Mouse (Mus musculus) kidney, postnatal 0 days (tissue): ENCODE data around the gene Asic2. TPM values are rescaled to one million over a fixed set of nuclear protein-coding genes. Genes with fewer than 3 reads are reported as not detected.

Experiments
- ATAC-seq: fragments of 200-750 bp; cut with Nextera tagmentation; replicated peaks from 2 replicates; pipeline ENCODE4 v1.8.0; 2017; ENCODE audit warnings: low read depth, moderate number of reproducible peaks, moderate TSS enrichment, moderate library complexity; ENCODE audit not compliant: low FRiP score
- DNase-seq: peaks from one replicate; pipeline ENCODE4 v3.0.0-alpha.2; 2016; ENCODE audit warnings: low spot score
- H3K27ac ChIP-seq: fragments of 300-500 bp; sonication (generic); 2 replicates; pipeline ENCODE4 v1.5.1; 2014; ENCODE audit warnings: mild to moderate bottlenecking
- H3K27me3 ChIP-seq: fragments of 300-500 bp; sonication (generic); 2 replicates; pipeline ENCODE4 v1.6.1; 2014; ENCODE audit warnings: low read length, mixed read lengths; ENCODE audit not compliant: insufficient read depth
- H3K36me3 ChIP-seq: fragments of 300-500 bp; sonication (generic); 2 replicates; pipeline ENCODE4 v1.6.1; 2014; ENCODE audit warnings: low read length, mixed read lengths; ENCODE audit not compliant: insufficient read depth
- H3K4me1 ChIP-seq: fragments of 300-500 bp; sonication (generic); replicated peaks from 2 replicates; pipeline ENCODE4 v1.6.1; 2014; ENCODE audit warnings: antibody characterized with exemption, low read length, mixed read lengths; ENCODE audit not compliant: insufficient read depth
- H3K4me2 ChIP-seq: fragments of 300-500 bp; sonication (generic); 2 replicates; pipeline ENCODE4 v1.6.1; 2014; ENCODE audit warnings: mild to moderate bottlenecking, low read length, moderate library complexity, mixed read lengths
- H3K4me3 ChIP-seq: fragments of 300-500 bp; sonication (generic); replicated peaks from 2 replicates; pipeline ENCODE4 v1.5.1; 2014; ENCODE audit warnings: low read depth, low read length
- H3K9ac ChIP-seq: fragments of 300-500 bp; sonication (generic); 2 replicates; pipeline ENCODE4 v1.6.1; 2014; ENCODE audit warnings: low read depth, low read length
- H3K9me3 ChIP-seq: fragments of 300-500 bp; sonication (generic); replicated peaks from 2 replicates; pipeline ENCODE4 v1.6.1; 2016; ENCODE audit warnings: low read length, inconsistent platforms, mixed read lengths
- CTCF ChIP-seq: IDR thresholded peaks from 2 replicates; pipeline ENCODE4 v1.5.1; 2016; ENCODE audit warnings: antibody characterized with exemption, low read depth, mild to moderate bottlenecking, moderate library complexity
- WGBS: fragments of 180-500 bp; shearing (Covaris S2); extraction: QIAGEN DNeasy Blood & Tissue Kit; methylation state at CpG from one replicate; pipeline ENCODE4 v1.1.7; 2014; 5-methylcytosine and 5-hydroxymethylcytosine counted together
- polyA plus RNA-seq: library from polyadenylated mRNA; unstranded; fragments of >200 nt; fragmentation: Nextera tagmentation; extraction: Ambion mirVana; gene quantifications from 2 replicates; pipeline ENCODE4 v1.2.1, GENCODE M21; 2015

Asic2 gene
- polyA plus RNA-seq, 1 experiment from 2014 or later = 2.6 TPM

DNA sequence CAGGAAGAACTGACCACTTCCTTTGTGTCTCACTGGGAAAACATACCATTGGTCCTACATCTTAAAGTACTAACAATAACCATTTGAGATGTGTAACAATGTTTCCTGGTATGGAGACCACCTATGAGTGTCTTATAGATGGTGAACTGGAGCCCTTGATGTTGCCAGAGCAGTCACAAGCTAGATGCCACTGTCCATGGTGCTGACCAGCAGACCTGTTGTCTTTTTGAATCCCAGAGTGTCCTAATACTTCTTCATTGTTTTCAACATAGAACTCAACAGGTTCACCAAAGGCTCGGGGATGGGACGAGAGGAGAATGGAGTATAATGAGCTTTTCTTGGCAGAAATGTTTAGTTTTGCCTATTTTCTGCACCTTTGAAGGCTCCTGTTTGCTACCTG is 962.4 kb downstream of the Asic2 start:
- peak; percentile 79 for DNase-seq
- WGBS = 68% methylated on average over 2 of the region's 2 CpGs

DNA sequence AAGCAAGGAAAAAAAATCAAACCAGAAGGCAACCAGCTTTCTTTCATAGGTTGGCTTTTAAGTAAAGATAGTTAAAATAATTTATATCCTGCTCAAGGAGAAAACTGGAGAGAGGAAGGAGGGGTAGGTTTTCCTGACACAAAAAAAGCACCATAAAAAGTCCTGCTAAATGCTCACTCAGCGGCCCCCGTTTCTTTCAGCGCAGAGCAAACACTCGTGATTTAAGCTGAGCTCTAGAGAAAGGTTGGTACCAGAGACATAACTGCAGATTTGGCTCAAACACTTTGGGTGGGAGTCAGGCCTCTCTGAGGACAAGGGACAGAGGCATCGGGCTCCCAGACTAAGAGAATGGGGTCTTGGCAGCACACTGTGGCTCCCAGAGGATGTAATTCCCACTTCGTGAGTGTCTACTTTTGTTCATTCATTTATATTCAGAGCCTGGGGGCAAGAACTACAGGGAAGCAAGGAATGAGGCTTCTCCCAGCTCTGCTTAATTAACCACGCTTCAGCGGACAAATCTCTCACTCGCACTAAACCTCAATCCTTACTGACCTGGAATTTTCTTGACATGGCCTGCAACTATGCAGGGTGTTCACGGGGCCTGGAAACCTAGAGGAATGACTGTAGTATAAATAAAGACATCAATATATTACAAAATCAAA is 965.4 kb downstream of the Asic2 start:
- ATAC-seq (no peak), DNase-seq (peak; percentile 43)
- Histone ChIP-seq H3K4me3 (no peak overlapping the region), H3K9me3 (no peaks in the 10 kb centered on the region), H3K27ac (no peak overlapping the region), H3K4me1 (no peaks in the 10 kb centered on the region), H3K27me3 (no peaks in the 10 kb centered on the region), H3K36me3 (no peaks in the 10 kb centered on the region), H3K9ac (no peak overlapping the region), H3K4me2 (no peak overlapping the region)
- TF ChIP-seq CTCF = no peak
- 25% methylated on average over 10 of the region's 10 CpGs for WGBS

More for the DNA sequence above, 962.4 kb downstream of the Asic2 start:
- H3K27me3 ChIP-seq = no peaks in the 10 kb centered on the region
- H3K9me3 ChIP-seq = no peaks in the 10 kb centered on the region
- H3K36me3 ChIP-seq = no peaks in the 10 kb centered on the region
- H3K9ac ChIP-seq = no peak overlapping the region
- no peak for ATAC-seq
- no peak for TF ChIP-seq CTCF
- H3K4me1 ChIP-seq = no peaks in the 10 kb centered on the region
- no peak overlapping the region for H3K27ac ChIP-seq
- H3K4me2 ChIP-seq = no peak overlapping the region
- no peak overlapping the region for H3K4me3 ChIP-seq

- TF ChIP-seq CTCF = no peak
- no peak overlapping the region for H3K4me2 ChIP-seq
- DNase-seq = no peak
- no peak for ATAC-seq
- H3K9ac ChIP-seq = no peak overlapping the region
- H3K27ac ChIP-seq = no peak overlapping the region
- H3K27me3 ChIP-seq = no peaks in the 10 kb centered on the region
- no peaks in the 10 kb centered on the region for H3K9me3 ChIP-seq
- 84% methylated on average over 5 of the region's 5 CpGs for WGBS
- no peaks in the 10 kb centered on the region for H3K4me1 ChIP-seq
- H3K36me3 ChIP-seq = no peaks in the 10 kb centered on the region
- no peak overlapping the region for H3K4me3 ChIP-seq
These were observed 972.6 kb downstream of the Asic2 start for GRCm38 (mm10) chr11:80995621-80996020.

GRCm38 (mm10) chr11:80983530-80983929 is 984.7 kb downstream of the Asic2 start:
- Histone ChIP-seq H3K4me2 (no peak overlapping the region), H3K27ac (no peak overlapping the region), H3K27me3 (no peaks in the 10 kb centered on the region), H3K4me1 (no peaks in the 10 kb centered on the region), H3K9ac (no peak overlapping the region), H3K36me3 (no peaks in the 10 kb centered on the region), H3K9me3 (no peaks in the 10 kb centered on the region), H3K4me3 (no peak overlapping the region)
- 59% methylated on average over 5 of the region's 5 CpGs for WGBS
- ATAC-seq (no peak), DNase-seq (no peak)
- TF ChIP-seq CTCF = no peak

DNA sequence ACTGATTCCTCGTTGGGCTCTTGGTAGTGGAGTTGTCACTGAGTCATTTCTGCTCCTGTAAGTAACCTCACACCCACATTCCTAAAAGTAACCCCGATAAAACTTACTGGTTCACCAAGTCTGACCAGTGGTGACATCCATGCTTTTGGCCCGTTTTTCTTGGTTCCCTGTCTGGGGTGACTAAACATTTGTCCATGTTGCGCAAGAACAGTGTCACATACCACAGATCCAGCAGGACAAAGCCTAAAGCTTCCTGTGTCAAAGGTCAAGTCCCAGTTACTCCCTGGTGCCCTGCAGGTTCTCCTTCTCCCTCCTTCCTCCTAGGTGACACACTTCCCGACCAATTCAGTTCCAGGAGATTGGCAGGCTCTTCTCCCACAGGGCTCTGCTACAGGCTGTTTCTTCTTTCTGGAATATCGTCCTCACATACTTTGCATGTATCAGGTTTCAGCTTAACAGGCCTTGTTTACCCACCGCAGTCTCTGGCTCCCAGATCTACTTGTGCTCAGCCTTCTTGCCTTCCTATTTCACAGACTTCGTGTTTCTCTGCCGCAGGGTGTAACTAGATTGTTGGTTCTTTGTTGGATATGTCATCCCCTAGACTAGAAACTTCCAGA is 991.9 kb downstream of the Asic2 start:
- Histone ChIP-seq H3K27me3 (no peaks in the 10 kb centered on the region), H3K36me3 (no peaks in the 10 kb centered on the region), H3K9ac (no peak overlapping the region), H3K4me3 (no peak overlapping the region), H3K4me1 (no peaks in the 10 kb centered on the region), H3K27ac (no peak overlapping the region), H3K4me2 (no peak overlapping the region), H3K9me3 (no peaks in the 10 kb centered on the region)
- no peak for TF ChIP-seq CTCF
- ATAC-seq (no peak; the same call in 1 of the 2 replicates), DNase-seq (peak; percentile 51)
- WGBS = 36% methylated on average over 9 of the region's 9 CpGs

DNA sequence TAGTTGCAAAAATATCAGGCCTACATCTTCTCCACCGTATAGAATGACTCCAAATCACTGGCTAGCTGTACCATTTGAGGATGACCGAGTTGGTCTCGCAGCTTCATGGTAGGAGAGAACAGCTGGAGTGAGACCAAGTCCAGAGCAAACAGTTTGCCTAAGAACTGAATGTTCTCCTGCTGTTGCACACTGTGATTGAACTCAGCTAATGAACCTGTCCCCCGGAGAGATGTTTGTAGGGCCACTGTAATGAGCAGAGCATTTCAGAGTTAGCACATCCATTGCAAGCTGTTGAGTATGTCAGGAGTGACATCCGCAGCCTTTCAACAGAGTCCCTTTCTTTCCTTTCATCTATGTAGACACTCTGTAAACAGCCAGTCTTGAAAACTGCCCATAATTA is 993.6 kb downstream of the Asic2 start:
- H3K36me3 ChIP-seq = no peaks in the 10 kb centered on the region
- DNase-seq (no peak), ATAC-seq (no peak)
- H3K4me1 ChIP-seq = no peaks in the 10 kb centered on the region
- WGBS = 77% methylated on average over 5 of the region's 5 CpGs
- H3K4me2 ChIP-seq = no peak overlapping the region
- H3K27me3 ChIP-seq = no peaks in the 10 kb centered on the region
- no peak overlapping the region for H3K4me3 ChIP-seq
- H3K27ac ChIP-seq = no peak overlapping the region
- H3K9ac ChIP-seq = no peak overlapping the region
- TF ChIP-seq CTCF = no peak
- no peaks in the 10 kb centered on the region for H3K9me3 ChIP-seq
